Mouse (Mus musculus): ENCODE data around the gene Crk.

Gene Crk

DNA sequence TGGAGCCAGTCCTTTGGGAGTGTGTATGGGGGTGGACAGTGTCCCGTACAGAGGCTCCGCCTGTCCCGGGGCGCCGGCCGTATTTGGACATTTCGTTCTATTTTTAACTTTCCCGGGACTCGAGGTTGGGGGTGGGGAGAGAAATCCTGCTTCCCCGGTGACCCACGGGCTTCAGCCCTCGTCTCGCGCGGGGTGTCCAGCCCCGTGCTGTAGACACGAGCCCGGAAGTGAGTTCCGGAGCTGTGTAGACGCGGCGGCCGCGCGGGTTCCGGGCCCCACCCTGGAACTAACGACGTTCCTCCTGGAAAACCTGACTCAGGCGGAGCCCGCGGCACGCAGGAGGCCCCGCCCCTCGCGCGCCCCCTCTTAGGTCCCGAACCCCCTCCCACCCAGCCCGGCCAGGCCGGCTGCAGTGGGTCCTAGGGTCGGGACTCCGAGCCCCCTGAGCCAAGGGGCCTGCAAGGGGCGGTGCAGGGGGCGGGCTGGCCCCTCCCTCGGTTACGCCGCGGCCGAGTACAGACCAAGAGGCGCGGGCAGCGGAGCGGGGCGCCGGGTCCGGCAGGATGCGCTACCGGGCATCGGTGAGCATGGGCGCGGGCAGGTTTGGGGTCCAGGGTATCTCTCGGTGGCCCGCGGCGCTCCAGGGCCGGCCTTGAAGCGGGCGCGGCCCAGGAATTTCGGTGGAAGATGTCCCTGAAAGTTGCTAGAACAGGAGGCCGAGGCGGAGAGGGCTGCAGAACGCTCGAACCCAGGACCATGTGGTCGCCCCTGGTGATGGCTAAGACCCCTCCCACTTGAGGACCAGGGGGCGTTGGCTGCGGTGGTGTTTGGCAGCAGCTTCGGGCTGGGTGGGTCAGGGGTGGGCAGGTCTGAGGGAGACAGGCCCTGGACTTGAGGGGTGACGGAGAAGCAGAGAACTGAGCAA, 23.2 kb upstream of the Crk start:
- DNase-seq = peak; percentile 70 to 72

DNA sequence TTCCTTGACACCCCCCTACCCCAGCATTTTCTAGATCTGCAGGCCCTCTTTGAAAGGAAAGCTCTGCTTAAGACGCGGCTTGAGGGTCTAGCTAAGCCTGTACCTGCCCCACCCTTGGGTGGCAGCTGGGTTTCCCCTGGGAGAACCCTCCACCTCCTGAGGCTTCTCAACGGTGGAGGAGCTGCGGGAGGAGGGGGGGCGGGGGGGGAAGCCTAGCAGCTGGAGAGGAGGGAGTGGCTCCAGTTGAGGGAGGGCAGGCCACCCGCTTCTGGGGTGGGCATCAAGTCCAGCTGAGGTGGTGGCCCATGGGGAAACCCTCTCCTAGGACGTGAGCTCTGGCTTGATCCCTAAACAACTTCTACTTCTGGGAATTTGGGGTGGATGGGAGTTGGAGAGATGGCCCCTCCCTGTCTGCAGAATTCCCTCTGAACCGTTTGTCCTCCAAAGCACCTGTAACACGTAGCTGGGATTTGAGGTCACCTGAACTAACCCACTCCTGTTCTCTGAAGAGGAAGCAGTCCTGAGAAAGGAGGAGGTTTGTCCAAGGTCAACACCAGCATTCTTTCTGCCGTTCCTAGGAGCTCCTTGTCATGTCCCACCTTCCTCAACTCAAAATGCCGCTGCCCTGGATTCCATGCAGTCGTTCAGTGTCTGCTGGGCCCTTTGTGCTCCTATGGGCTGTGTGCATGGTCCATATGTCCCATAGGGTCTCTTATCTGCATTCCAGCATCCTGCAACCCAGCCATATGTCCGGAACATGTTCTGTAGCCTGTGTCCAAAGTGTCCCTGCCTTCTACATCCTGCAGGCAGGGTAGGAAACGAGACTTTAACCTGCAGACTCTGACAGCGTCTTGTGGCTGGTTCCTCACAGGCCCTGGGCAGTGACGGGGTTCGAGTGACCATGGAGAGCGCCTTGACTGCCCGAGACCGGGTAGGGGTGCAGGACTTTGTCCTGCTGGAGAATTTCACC, 22.2 kb upstream of the Crk start:
- peak in 1 of 2 experiments; percentile 21 for DNase-seq

DNA sequence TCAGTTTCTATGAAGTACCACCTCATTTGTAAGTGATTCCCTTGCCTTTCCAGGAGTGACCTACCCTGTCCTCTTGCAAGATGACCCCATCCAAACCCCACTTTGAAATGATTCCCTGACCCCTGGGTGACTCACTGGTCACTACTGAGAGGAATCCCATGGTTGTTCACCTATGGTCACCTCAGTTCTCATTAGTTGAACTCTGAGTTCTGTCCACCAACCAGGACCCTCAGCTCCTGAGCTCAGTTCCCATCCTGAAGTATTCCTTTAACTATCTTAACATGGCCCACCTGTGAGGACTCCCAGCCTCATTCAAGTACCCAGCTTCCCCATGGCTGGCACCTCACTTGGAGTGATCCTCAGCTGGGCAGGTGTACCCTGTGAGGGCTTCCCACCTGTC, 21.2 kb upstream of the Crk start:
- DNase-seq = no peak

- no peak for DNase-seq
Measured at GRCm38 (mm10) chr11:75658311-75658710, 20.7 kb upstream of the Crk start.

DNA sequence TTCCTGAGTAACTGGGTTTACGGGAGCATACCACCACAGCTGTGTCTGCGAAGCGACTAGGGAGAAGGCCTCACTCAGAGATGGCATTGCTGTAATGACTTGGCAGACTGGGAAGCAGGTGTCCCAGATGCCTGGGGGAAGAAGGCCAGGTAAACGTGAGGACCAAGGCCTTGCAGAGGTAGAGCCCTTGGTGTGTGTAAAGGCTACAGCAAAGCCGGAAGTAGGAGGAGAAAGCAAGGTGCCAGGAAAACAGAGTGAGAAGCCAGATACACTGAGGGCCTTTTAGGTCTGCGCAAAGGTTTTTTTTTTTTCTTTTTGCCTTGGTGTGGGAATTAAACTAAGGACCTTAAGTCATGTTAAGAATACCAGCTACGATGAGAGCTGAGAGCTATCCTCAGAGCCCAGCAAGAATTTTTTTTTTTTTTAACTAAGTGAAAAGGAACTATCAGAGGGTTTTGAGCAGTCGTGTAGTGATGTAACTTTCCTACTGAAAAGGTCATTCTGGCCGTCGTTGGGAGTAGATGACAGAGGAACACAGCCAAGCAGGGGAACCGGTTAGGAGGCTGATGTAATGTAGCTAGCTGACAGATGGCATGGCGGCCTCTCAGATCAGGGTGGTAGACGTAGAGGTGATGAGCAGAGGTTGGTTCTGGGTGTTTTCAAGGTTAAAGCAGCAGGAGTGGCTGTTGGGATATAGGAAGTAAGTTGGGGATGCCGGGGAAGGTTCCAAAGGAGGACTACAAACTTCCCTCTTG, 19.9 kb upstream of the Crk start:
- no peak for DNase-seq

- DNase-seq = peak in 1 of 2 experiments; percentile 11
Measured at GRCm38 (mm10) chr11:75660081-75660590, 18.9 kb upstream of the Crk start.

GRCm38 (mm10) chr11:75660941-75661800, 17.9 kb upstream of the Crk start:
- DNase-seq = no peak

DNA sequence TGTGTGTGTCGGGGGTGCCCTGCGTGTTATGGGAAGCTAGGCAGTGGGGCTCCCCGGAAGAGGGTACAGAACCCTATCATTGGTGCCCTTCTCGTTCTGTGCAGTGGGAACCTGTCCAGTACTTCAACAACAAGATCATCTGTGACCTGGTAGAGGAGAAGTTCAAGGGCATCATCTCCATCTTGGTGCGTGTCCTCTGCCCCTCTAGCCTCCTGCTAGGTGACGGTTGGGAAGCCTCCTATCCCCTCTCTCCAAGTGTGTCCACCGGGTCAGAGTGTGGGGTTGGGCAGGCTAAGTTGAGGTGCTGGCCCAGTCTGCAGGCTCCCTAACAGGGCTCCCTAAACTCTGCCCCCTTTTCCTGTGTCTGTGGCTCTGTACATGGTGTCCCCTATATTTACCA, 16.9 kb upstream of the Crk start:
- DNase-seq = no peak

DNA sequence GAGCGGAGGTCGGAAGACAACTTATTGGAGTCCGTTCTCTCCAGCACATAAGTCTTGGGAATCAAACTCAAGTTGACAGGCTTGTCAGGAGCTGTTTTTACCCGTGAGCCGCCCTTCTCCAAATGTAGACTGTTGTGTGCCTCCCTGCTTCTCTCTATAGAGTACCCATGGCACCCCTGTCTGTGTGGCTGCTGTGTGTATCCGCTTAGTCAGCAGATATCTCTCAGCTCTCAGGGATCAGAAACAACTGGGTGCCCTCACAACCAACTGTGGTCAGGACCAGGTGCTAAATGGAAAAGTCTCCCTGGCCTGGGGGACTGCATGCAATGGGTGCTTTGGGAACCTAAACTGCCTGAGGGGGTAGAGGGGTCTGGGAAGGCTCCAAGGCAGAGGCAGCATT, 12.8 kb upstream of the Crk start:
- DNase-seq = no peak

GRCm38 (mm10) chr11:75668621-75669020, 10.4 kb upstream of the Crk start:
- no peak for DNase-seq

DNA sequence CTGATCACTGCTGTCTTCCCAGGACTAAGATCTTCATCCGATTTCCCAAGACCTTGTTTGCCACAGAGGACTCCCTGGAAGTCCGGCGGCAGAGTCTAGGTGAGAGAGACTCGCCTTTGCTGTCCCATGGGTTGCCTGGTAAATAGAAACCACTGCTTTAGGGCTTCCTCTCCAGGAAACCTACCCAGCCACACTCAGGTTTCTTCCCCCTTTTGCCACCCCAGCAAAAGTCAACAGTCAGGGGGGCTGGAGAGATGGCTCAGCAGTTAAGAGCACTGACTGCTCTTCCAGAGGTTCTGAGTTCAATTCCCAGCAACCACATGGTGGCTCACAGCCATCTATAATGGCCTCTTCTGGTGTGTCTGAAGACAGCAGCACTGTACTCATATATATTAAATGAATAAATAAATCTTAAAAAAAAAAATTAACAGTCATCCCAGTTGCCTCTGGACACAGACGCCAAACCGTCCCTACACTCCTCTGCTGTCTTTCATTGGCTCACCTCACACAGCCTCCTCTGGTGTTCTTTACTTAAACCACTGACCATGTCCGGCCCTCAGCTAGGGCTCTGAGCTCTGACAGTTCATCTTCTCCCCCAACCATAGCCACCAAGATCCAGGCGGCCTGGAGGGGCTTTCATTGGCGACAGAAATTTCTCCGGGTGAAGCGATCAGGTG, 9.7 kb upstream of the Crk start:
- DNase-seq = no peak

DNA sequence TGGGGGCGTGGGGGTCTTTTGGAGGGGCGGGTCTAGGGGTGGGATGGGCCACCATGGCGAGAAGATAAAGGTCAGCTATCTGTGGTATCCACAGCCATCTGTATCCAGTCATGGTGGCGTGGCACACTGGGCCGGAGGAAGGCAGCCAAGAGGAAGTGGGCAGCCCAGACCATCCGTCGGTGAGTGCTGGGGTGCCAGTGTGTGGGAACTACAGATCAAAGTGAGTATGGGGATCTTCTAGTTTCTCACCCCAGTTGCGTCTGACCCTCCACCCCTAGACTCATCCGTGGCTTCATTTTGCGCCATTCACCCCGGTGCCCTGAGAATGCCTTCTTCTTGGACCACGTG, 9.2 kb upstream of the Crk start:
- DNase-seq = no peak

- DNase-seq = no peak
Measured at GRCm38 (mm10) chr11:75671426-75672180, 7.5 kb upstream of the Crk start.

DNA sequence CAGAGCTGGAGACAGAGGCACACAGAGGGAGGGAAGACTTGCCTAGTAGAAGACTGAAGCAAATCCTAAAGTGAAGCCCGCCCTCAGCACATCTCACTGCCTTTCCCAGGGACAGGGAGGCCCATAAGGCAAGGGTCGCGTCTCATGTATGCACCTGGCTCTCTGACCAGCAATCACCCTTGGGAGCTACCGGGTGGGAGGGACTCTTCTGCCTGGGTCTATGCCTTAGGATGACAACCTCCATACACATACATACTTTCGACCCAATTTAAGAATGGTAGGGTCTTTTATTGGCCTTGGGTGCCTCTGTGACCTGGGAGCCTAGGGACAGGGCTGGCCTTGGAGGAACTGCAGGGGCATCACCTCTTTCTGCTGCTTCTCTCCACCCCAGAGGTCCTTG, 5.6 kb upstream of the Crk start:
- DNase-seq = no peak

GRCm38 (mm10) chr11:75674875-75675274, 4.2 kb upstream of the Crk start:
- no peak for DNase-seq

DNA sequence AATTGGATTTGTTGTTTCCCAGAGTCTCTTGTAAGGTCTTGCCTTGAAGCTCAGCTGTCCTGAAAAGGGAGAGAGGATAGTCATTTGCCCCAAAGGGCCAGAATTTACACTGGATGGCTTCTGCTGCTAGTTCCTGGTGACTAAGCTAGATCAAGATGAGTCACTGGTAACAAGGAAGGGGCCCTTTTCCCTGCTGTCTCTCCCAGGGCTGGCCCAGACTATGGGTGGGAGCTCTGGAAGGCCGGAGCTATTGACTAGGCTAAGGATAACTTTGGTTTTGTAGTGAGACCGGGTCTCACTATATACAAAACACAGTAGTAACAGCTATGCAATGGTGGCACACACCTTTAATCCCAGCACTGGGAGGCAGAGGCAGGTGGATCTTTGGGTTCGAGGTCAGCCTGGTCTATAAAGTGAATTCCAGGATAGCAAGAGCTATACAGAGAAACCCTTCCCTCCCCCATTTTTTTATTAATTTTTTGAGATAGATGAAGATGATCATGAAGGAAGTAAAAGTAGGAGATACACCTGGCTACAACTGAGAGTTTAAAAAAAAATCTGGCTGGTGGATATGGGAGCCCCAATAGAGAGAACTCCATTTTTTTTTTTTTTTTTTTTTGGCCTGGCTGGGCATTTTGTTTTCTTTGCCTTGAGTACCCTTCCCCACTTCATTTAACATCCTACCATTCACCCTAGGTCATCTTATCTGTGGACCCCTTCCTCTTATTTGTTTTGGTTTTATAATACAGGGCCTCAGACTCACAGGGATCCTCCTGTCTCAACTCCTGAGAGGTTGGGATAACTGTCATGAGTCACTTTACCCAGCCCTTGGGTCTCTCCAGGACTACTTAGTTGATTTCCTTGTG, 945 bp upstream of the Crk start:
- DNase-seq = no peak

DNA sequence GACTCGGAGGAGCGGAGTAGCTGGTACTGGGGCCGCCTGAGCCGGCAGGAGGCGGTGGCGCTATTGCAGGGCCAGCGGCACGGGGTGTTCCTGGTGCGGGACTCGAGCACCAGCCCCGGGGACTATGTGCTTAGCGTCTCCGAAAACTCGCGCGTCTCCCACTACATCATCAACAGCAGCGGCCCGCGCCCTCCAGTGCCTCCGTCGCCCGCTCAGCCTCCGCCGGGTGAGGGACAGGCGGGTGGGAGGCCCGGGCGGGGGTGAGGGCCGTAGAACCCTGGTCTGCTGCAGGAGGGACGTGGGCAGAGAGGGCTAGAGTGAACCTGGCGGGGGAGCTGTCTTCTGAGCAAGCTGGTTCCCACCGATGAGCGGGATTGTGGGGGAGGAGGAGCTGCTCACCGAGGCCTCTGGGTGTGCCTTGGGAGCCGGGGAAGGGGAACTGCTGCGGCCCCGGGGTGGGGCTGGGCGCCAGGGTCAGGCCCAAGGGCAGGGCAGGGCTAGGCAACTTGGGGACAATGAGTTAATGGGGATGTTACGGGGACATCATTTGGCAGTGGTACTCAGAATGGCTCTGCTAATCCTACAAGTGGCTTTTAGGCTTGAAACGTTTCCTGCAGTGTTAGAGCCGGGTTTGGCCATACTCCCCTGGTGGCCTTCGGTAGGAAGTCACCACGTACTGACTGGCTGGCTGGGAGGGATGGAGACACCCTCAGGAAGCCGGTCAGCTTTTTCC, 546 bp downstream of the Crk start:
- DNase-seq = peak in 1 of 2 experiments; percentile 65

DNA sequence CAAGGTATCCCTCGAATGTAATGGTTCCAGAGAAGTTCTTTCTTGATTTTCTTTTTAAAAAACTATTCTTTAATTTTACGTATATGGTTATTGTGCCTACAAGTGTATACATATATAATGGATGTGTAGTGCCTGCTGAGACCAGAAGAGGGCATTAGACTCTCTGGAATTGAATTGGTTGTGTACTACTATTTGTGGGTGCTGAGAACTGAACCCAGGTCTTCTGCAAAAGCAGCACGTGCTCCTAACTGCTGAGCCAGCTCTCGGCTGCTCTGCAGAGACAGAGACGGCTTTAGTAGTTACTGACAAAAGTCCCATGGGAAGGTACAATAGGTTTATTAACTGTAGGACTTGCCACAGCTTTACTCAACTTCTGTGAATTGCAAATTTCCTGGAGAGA, 5.4 kb downstream of the Crk start:
- no peak for DNase-seq

GRCm38 (mm10) chr11:75684956-75685355, 5.9 kb downstream of the Crk start:
- peak; percentile 16 to 23 for DNase-seq
